Mouse (Mus musculus): Measurements from ENCODE around the gene Vmn1r65. TPM values are rescaled to one million over a fixed set of nuclear protein-coding genes. Genes with fewer than 3 reads are reported as not detected.
"Not testable (repeated sequence)": the region's sequence is repeated elsewhere in the genome, so short reads cannot be mapped to it uniquely, and the experiment has no call there.

The Vmn1r65 gene
- total RNA-seq (2015) (not detected in 2 replicates), total RNA-seq (2017) (not detected in 2 replicates)

DNA sequence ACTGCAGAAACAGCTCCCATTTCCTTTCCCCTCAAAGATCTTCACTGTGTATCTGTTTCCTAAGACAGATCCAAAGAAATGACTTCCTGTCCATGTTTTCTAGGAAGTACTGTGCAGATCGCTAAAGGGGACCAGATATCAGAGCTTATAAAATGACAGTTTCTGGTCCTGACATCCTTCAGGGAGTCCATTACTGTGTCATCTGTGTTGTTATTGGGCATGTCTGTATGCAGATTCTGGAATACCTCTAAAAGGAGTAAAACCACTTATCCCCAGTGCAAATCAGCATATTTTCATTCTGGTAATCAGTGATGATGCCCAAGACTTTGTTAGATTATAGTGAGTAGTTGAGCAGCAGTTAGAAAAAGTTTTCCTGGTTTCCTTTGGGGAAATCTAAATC lies at the start of gene Vmn1r65:
Gene Vmn1r65 (minus strand): TSS at position 101 of the 400 bp plus-strand sequence.
- no peak for ATAC-seq (ENCODE audit: poor library complexity, severe bottlenecking)

DNA sequence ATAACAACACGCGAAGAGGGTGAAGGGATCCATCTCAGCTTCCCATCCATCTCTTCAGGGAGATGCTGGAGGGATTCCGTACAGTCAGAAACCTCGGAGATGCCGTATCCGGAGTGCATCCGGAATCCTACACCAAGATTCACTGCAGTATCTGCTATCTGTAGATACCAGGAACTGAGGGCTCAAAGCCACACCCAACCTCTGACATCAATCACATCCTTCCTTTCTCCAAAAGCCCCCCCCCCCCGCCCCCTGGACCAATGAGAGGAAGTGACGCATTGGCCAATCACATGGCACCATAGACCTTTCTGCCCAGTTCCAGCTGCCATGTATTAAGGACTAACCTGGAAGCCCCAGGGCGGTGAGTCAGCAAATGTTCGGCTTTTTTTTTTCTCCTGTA lies 34.1 kb upstream of the Vmn1r65 start, which contains the start of gene Nlrp4c:
Gene Nlrp4c (plus strand): TSS at position 301 of the 400 bp plus-strand sequence.
- no peak for ATAC-seq (ENCODE audit: poor library complexity, severe bottlenecking)

DNA sequence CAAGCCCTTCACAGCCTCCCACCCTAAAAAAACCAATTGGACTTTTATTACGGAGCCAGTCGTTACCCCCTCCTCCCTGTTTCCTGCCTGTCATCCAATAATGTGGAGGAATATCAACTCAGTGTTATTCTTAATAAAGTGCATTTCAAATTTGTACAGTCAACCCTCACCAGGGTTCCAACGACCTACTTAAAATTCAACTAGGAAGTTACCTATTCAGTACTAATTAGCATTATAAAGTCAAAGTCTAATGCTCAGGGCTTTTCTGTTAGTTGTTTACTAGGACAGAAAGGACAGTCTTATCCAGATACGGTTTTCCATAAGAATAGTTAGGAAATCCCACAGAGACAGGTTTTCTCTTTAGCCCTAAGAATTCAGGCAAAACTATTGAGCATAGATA lies 28.4 kb downstream of the Vmn1r65 start:
- not testable (repeated sequence) for ATAC-seq (ENCODE audit: poor library complexity, severe bottlenecking)

DNA sequence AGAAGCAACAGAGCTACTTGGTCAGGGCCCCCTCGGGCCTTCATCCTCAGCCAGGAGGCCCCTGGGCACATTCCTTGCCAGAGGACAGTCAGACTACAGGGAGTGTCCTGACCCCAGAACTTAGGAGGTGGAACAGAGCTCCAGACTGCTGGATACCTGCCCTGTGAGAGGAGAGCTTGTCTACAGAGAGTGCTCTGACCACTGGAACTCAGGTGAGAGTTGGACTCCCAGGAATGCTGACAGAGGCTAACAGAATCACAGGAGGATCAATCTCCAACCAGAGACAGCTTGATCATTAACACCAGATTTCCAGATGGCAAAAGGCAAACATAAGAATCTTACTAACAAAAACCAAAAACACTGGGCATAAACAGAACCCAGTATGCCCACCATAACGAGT lies 38.3 kb downstream of the Vmn1r65 start:
- ATAC-seq (ENCODE audit: poor library complexity, severe bottlenecking), result not testable (repeated sequence)

Other genes starting within 250 kb of the Vmn1r65 start
- gene Vmn1r63, start 205.6 kb downstream of the Vmn1r65 start, total RNA-seq (2015), result not detected in 2 replicates
- gene Vmn1r63, start 205.6 kb downstream of the Vmn1r65 start, total RNA-seq (2017), result not detected in 2 replicates
- not detected in 2 replicates for gene Vmn1r64, start 126.5 kb downstream of the Vmn1r65 start, total RNA-seq (2015)
- not detected in 2 replicates for gene Vmn1r64, start 126.5 kb downstream of the Vmn1r65 start, total RNA-seq (2017)
- gene Nlrp4c, start 34.2 kb upstream of the Vmn1r65 start, total RNA-seq (2015), result not detected in 2 replicates
- not detected in 2 replicates for gene Nlrp4c, start 34.2 kb upstream of the Vmn1r65 start, total RNA-seq (2017)
- 11.9 and 17.0 TPM in 2 replicates for gene Zfp787, start 145.0 kb upstream of the Vmn1r65 start, total RNA-seq (2015)
- gene Zfp787, start 145.0 kb upstream of the Vmn1r65 start, total RNA-seq (2017), result 25.6 and 25.7 TPM in 2 replicates
- 2.0 and 3.6 TPM in 2 replicates for gene Zfp444, start 161.2 kb upstream of the Vmn1r65 start, total RNA-seq (2015)
- 4.1 and 8.0 TPM in 2 replicates for gene Zfp444, start 161.2 kb upstream of the Vmn1r65 start, total RNA-seq (2017)
- not detected in 2 replicates for gene Galp, start 186.1 kb upstream of the Vmn1r65 start, total RNA-seq (2015)
- not detected in 2 replicates for gene Galp, start 186.1 kb upstream of the Vmn1r65 start, total RNA-seq (2017)
- gene Zscan5b, start 211.3 kb upstream of the Vmn1r65 start, total RNA-seq (2015), result not detected in 2 replicates
- gene Zscan5b, start 211.3 kb upstream of the Vmn1r65 start, total RNA-seq (2017), result not detected in 2 replicates
- gene Epp13, start 241.7 kb upstream of the Vmn1r65 start, total RNA-seq (2015), result not detected in 2 replicates
- gene Epp13, start 241.7 kb upstream of the Vmn1r65 start, total RNA-seq (2017), result not detected in 2 replicates

Data from megakaryocyte, adult 5-6 weeks (primary cell).